Comparison of ENCODE assay signal across 22 mouse cellular contexts in genomic region chr4:98614395-98614794, GRCm38 (mm10).
DNase-seq lines count a peak whose midpoint lies in the region; ATAC-seq and TF ChIP-seq lines count a peak whose summit lies in the region.
"Had no signal": no experiment of that assay in that cellular context is flagged by ENCODE, and none has a peak within 500 bp of the region (broad histone marks: within the 10 kb centered on the region; RNA-seq: fewer than 3 reads in every experiment).

No protein-coding gene starts in this region.

- WGBS in heart, embryonic 13.5 days = 37% methylated on average over 3 of the region's 3 CpGs
- 40% methylated on average over 3 of the region's 3 CpGs for WGBS in heart, postnatal 0 days
- 85% methylated on average over 3 of the region's 3 CpGs for WGBS in midbrain, postnatal 0 days
- WGBS in midbrain, embryonic 13.5 days = 94% methylated on average over 3 of the region's 3 CpGs

- intact Hi-C loops in heart, postnatal 14 days (cut with DNase I) = loop anchor here (5.0 kb wide), 1 partner anchor 67 kb away; no protein-coding TSS in a partner anchor
- intact Hi-C loops in heart, postnatal 36 days (cut with DNase I) = no loop called here

- no peak for DNase-seq in heart, postnatal 14 days
- peak; percentile 71 for DNase-seq in heart, postnatal 0 days (ENCODE audit: low spot score)
- DNase-seq in heart, postnatal 36 days = no peak
- peak; percentile 24 for DNase-seq in midbrain, postnatal 0 days (ENCODE audit: low spot score)
- DNase-seq: adrenal gland, adult 2 months; adrenal gland, postnatal 36 days; cerebellum, adult 11 months; cerebellum, adult 8-10 months; cerebellum, postnatal 14 days; embryo, embryonic 11 days; gastrocnemius, postnatal 10 days; heart, adult 18-20 months; kidney, adult 18-20 months had no signal

- no peak overlapping the region for H3K4me3 ChIP-seq in heart, embryonic 13.5 days
- no peak overlapping the region for H3K4me3 ChIP-seq in heart, postnatal 0 days (ENCODE audit: low read depth, low read length)
- no peak overlapping the region for H3K4me3 ChIP-seq in midbrain, postnatal 0 days (ENCODE audit: low read depth, low read length)
- no peak overlapping the region for H3K4me3 ChIP-seq in midbrain, embryonic 13.5 days (replicated peaks)
- H3K4me3 ChIP-seq: embryonic facial prominence, embryonic 12.5 days; forebrain, embryonic 12.5 days; hindbrain, embryonic 10.5 days; intestine, embryonic 15.5 days had no signal

- TF ChIP-seq CTCF in heart, postnatal 0 days (IDR thresholded peaks at IDR 0.05; ENCODE audit: low read depth) = no peak
- no peak for TF ChIP-seq CTCF in midbrain, postnatal 0 days (IDR thresholded peaks at IDR 0.05)

- H3K27ac ChIP-seq in heart, embryonic 13.5 days (replicated peaks) = peak overlapping the region; percentile 71
- peak overlapping the region; percentile 50 for H3K27ac ChIP-seq in heart, postnatal 0 days (ENCODE audit: low read depth)
- no peak overlapping the region for H3K27ac ChIP-seq in midbrain, postnatal 0 days (ENCODE audit: low read depth, low read length)
- H3K27ac ChIP-seq in midbrain, embryonic 13.5 days = no peak overlapping the region
- H3K27ac ChIP-seq: embryonic facial prominence, embryonic 12.5 days; forebrain, embryonic 12.5 days; hindbrain, embryonic 10.5 days; hindbrain, embryonic 14.5 days; intestine, embryonic 15.5 days had no signal

- TF ChIP-seq EP300 in heart, postnatal 0 days (IDR thresholded peaks at IDR 0.05; ENCODE audit: low read depth) = no peak

- no peaks in the 10 kb centered on the region for H3K9me3 ChIP-seq in heart, embryonic 13.5 days
- H3K9me3 ChIP-seq in heart, postnatal 0 days (replicated peaks; ENCODE audit: control insufficient read depth, low read length) = no peaks in the 10 kb centered on the region
- no peaks in the 10 kb centered on the region for H3K9me3 ChIP-seq in midbrain, postnatal 0 days (ENCODE audit: low read length)
- H3K9me3 ChIP-seq in midbrain, embryonic 13.5 days = no peaks in the 10 kb centered on the region
- H3K9me3 ChIP-seq: embryonic facial prominence, embryonic 12.5 days; forebrain, embryonic 12.5 days; hindbrain, embryonic 10.5 days; intestine, embryonic 15.5 days had no signal

- no peaks in the 10 kb centered on the region for H3K36me3 ChIP-seq in heart, embryonic 13.5 days
- H3K36me3 ChIP-seq in heart, postnatal 0 days (replicated peaks; ENCODE audit: control insufficient read depth, insufficient read depth, low read length) = no peaks in the 10 kb centered on the region
- H3K36me3 ChIP-seq in midbrain, postnatal 0 days (ENCODE audit: insufficient read depth, low read length) = no peaks in the 10 kb centered on the region
- H3K36me3 ChIP-seq in midbrain, embryonic 13.5 days = no peaks in the 10 kb centered on the region
- H3K36me3 ChIP-seq: embryonic facial prominence, embryonic 12.5 days; forebrain, embryonic 12.5 days; hindbrain, embryonic 10.5 days; intestine, embryonic 15.5 days had no signal

- no peak for ATAC-seq in heart, embryonic 13.5 days (ENCODE audit: extremely low read depth, insufficient number of reproducible peaks, low FRiP score, low TSS enrichment)
- ATAC-seq in heart, postnatal 0 days (ENCODE audit: insufficient read depth, low read depth) = peak; percentile 62
- ATAC-seq in midbrain, postnatal 0 days (ENCODE audit: low FRiP score) = no peak
- no peak for ATAC-seq in midbrain, embryonic 13.5 days
- ATAC-seq: forebrain, embryonic 16.5 days; intestine, embryonic 15.5 days had no signal

- H3K4me2 ChIP-seq in heart, embryonic 13.5 days = no peak overlapping the region
- no peak overlapping the region for H3K4me2 ChIP-seq in heart, postnatal 0 days (ENCODE audit: low read depth, low read length)
- no peak overlapping the region for H3K4me2 ChIP-seq in midbrain, postnatal 0 days (ENCODE audit: low read depth, low read length, poor library complexity, severe bottlenecking)
- H3K4me2 ChIP-seq in midbrain, embryonic 13.5 days (replicated peaks) = no peak overlapping the region
- H3K4me2 ChIP-seq: embryonic facial prominence, embryonic 12.5 days; forebrain, embryonic 12.5 days; hindbrain, embryonic 14.5 days; intestine, embryonic 15.5 days had no signal

- no peak overlapping the region for H3K9ac ChIP-seq in heart, embryonic 13.5 days
- H3K9ac ChIP-seq in heart, postnatal 0 days (replicated peaks; ENCODE audit: low read depth, low read length) = no peak overlapping the region
- no peak overlapping the region for H3K9ac ChIP-seq in midbrain, postnatal 0 days (replicated peaks; ENCODE audit: low read length, poor library complexity, severe bottlenecking)
- no peak overlapping the region for H3K9ac ChIP-seq in midbrain, embryonic 13.5 days (replicated peaks)
- H3K9ac ChIP-seq: embryonic facial prominence, embryonic 12.5 days; forebrain, embryonic 12.5 days; hindbrain, embryonic 14.5 days; intestine, embryonic 15.5 days had no signal

- no peaks in the 10 kb centered on the region for H3K27me3 ChIP-seq in heart, embryonic 13.5 days (replicated peaks)
- no peaks in the 10 kb centered on the region for H3K27me3 ChIP-seq in heart, postnatal 0 days (ENCODE audit: control insufficient read depth, insufficient read depth, low read length)
- no peaks in the 10 kb centered on the region for H3K27me3 ChIP-seq in midbrain, postnatal 0 days (ENCODE audit: insufficient read depth, low read length)
- no peaks in the 10 kb centered on the region for H3K27me3 ChIP-seq in midbrain, embryonic 13.5 days
- H3K27me3 ChIP-seq: CH12.LX; embryonic facial prominence, embryonic 12.5 days; forebrain, embryonic 12.5 days; intestine, embryonic 15.5 days had no signal

- peaks cover 24% of the 10 kb centered on the region for H3K4me1 ChIP-seq in heart, embryonic 13.5 days
- H3K4me1 ChIP-seq in heart, postnatal 0 days (ENCODE audit: control insufficient read depth, insufficient read depth) = peaks cover 3% of the 10 kb centered on the region; the same call in 1 of the 2 replicates
- no peaks in the 10 kb centered on the region for H3K4me1 ChIP-seq in midbrain, postnatal 0 days (ENCODE audit: insufficient read depth, low read length)
- no peaks in the 10 kb centered on the region for H3K4me1 ChIP-seq in midbrain, embryonic 13.5 days (replicated peaks)
- H3K4me1 ChIP-seq: embryonic facial prominence, embryonic 12.5 days; forebrain, embryonic 12.5 days; hindbrain, embryonic 10.5 days; intestine, embryonic 15.5 days had no signal

Comparison
In these comparisons a context has a peak if more than half of its experiments do, and no peak if none do; other contexts are left out.
1. DNase-seq: peak in heart, postnatal 0 days (single experiment) and midbrain, postnatal 0 days (single experiment); none in heart, postnatal 14 days (0 of 2) and heart, postnatal 36 days (0 of 2).
2. H3K27ac ChIP-seq: peak in heart, embryonic 13.5 days (single experiment) and heart, postnatal 0 days (single experiment); none in midbrain, postnatal 0 days (single experiment) and midbrain, embryonic 13.5 days (single experiment).